Mouse (Mus musculus) stomach, postnatal 0 days (tissue): ENCODE data around the gene H2afy2.

ENCODE experiments used
- CTCF ChIP-seq: IDR thresholded peaks from 2 replicates; pipeline ENCODE4 v1.5.1; 2016; ENCODE audit warnings: antibody characterized with exemption, low read depth, mild to moderate bottlenecking, moderate library complexity
- EP300 ChIP-seq: optimal IDR thresholded peaks from 2 replicates; pipeline ENCODE3; 2016; ENCODE audit warnings: antibody characterized with exemption

DNA sequence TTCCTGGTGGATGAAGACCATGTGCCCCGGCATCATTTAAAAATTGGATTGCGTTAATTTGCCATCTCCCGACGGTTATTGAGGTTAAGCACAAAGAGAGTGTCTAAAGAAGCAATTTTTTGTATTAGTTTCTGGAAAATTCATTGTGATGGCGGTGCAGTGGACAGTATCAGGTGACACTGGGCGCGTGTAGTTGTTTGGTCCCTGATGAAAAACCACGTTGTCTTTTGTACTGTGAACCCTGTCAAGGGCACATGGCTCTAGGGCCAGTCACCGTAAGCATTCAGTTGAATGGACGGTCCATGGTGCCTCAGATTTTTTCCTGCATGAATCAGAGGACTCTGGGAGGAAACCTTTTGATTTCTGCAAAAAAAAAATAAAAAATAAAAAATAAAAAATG is 467 bp upstream of the H2afy2 start:
- TF ChIP-seq CTCF, result no peak
- TF ChIP-seq EP300, result no peak
